Comparison of ENCODE assay signal across 8 mouse cellular contexts in the genomic region with DNA sequence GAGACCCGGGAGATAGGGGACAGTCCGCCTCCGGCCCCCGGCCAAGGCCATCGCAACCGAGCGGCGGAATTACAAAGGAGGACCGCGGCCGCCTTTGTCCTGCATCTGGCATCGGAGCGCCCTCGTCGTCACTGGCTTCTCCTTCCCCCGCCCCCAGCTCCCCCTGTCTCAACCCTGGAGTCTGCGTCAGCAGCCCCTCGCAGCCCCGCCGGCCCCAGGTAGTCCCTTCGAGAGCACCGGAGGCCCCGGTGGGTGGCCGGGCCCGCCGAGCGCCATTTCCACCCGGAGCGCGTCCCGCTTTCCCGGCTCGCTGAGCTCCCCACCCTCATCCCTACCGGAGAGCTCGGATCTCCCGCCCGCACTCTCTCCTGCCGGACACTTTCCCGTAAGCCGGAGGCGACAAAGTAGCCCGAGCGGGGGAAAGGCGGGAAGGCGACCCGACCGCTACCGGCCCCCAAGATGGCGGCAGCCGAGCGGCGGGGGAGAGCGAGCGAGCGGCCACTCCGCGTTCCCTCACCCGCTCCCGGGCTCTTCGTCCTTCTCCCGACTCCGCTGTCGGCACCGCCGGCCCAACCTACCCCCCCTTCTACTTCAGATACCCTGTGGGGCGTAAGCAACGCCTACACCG. TPM values are rescaled to one million over a fixed set of nuclear protein-coding genes. Genes with fewer than 3 reads are reported as not detected.
DNase-seq lines count a peak whose midpoint lies in the region; ATAC-seq and TF ChIP-seq lines count a peak whose summit lies in the region.

No protein-coding gene starts in this region.

- no peaks in the 10 kb centered on the region for H3K9me3 ChIP-seq in heart, embryonic 13.5 days
- no peaks in the 10 kb centered on the region for H3K9me3 ChIP-seq in kidney, postnatal 0 days (replicated peaks; ENCODE audit: low read length)
- no peaks in the 10 kb centered on the region for H3K9me3 ChIP-seq in liver, embryonic 16.5 days (replicated peaks; ENCODE audit: control insufficient read depth, low read length)
- H3K9me3 ChIP-seq in neural tube, embryonic 14.5 days (ENCODE audit: control insufficient read depth, low read length) = no peaks in the 10 kb centered on the region

- WGBS in heart, embryonic 13.5 days = under 1% methylated on average over 66 of the region's 68 CpGs
- WGBS in kidney, postnatal 0 days = under 1% methylated on average over 59 of the region's 68 CpGs
- WGBS in liver, embryonic 16.5 days (ENCODE audit: insufficient replicate concordance) = under 1% methylated on average over 67 of the region's 68 CpGs
- WGBS in neural tube, embryonic 14.5 days = under 1% methylated on average over 63 of the region's 68 CpGs

- peak; percentile 9 for ATAC-seq in erythroid progenitor cell, adult 5-6 weeks (replicated peaks; ENCODE audit: low FRiP score, poor library complexity, severe bottlenecking)
- peak; percentile 30; the same call in 1 of the 2 replicates for ATAC-seq in heart, embryonic 13.5 days (ENCODE audit: extremely low read depth, insufficient number of reproducible peaks, low FRiP score, low TSS enrichment)
- ATAC-seq in kidney, postnatal 0 days (replicated peaks; ENCODE audit: low FRiP score, low read depth) = peak; percentile 36
- ATAC-seq in liver, embryonic 16.5 days (ENCODE audit: low read depth) = peak; percentile 15; the same call in 1 of the 2 replicates
- ATAC-seq in neural tube, embryonic 14.5 days (ENCODE audit: low read depth) = peak; percentile 39

- peak overlapping the region; percentile 77 for H3K4me2 ChIP-seq in heart, embryonic 13.5 days
- H3K4me2 ChIP-seq in kidney, postnatal 0 days (ENCODE audit: low read length) = peak overlapping the region; percentile 67
- peak overlapping the region; percentile 95 for H3K4me2 ChIP-seq in liver, embryonic 16.5 days (ENCODE audit: low read depth, low read length)
- peak overlapping the region; percentile 74 for H3K4me2 ChIP-seq in neural tube, embryonic 14.5 days (ENCODE audit: low read depth, low read length)

- H3K9ac ChIP-seq in heart, embryonic 13.5 days = peak overlapping the region; percentile 98
- peak overlapping the region; percentile 99 for H3K9ac ChIP-seq in kidney, postnatal 0 days (ENCODE audit: low read depth, low read length)
- H3K9ac ChIP-seq in liver, embryonic 16.5 days (ENCODE audit: low read depth, low read length) = peak overlapping the region; percentile 82
- peak overlapping the region; percentile 100 for H3K9ac ChIP-seq in neural tube, embryonic 14.5 days (replicated peaks; ENCODE audit: low read depth, low read length)

- H3K27me3 ChIP-seq in heart, embryonic 13.5 days (replicated peaks) = no peaks in the 10 kb centered on the region
- H3K27me3 ChIP-seq in kidney, postnatal 0 days (ENCODE audit: insufficient read depth, low read length) = no peaks in the 10 kb centered on the region
- H3K27me3 ChIP-seq in liver, embryonic 16.5 days (ENCODE audit: control insufficient read depth, insufficient read depth, low read depth, low read length) = no peaks in the 10 kb centered on the region
- H3K27me3 ChIP-seq in neural tube, embryonic 14.5 days (ENCODE audit: control insufficient read depth, insufficient read depth, low read length) = no peaks in the 10 kb centered on the region

- peak overlapping the region; percentile 100 for H3K27ac ChIP-seq in heart, embryonic 13.5 days (replicated peaks)
- peak overlapping the region; percentile 100 for H3K27ac ChIP-seq in kidney, postnatal 0 days
- H3K27ac ChIP-seq in liver, embryonic 16.5 days (ENCODE audit: low read length) = peak overlapping the region; percentile 92
- peak overlapping the region; percentile 100 for H3K27ac ChIP-seq in neural tube, embryonic 14.5 days (ENCODE audit: low read depth, low read length)

- peak overlapping the region; percentile 86 for H3K4me3 ChIP-seq in heart, embryonic 13.5 days
- peak overlapping the region; percentile 89 for H3K4me3 ChIP-seq in kidney, postnatal 0 days (replicated peaks; ENCODE audit: low read depth, low read length)
- peak overlapping the region; percentile 95 for H3K4me3 ChIP-seq in liver, embryonic 16.5 days (ENCODE audit: low read depth, low read length)
- H3K4me3 ChIP-seq in neural tube, embryonic 14.5 days (ENCODE audit: low read depth, low read length) = peak overlapping the region; percentile 95

- H3K4me1 ChIP-seq in heart, embryonic 13.5 days = peaks cover 40% of the 10 kb centered on the region
- H3K4me1 ChIP-seq in kidney, postnatal 0 days (replicated peaks; ENCODE audit: insufficient read depth, low read length) = 0 out of 2 replicates have a peak, but pooled peaks cover 24% of the 10 kb centered on the region
- H3K4me1 ChIP-seq in liver, embryonic 16.5 days (ENCODE audit: control insufficient read depth, low read depth, low read length) = peaks cover 28% of the 10 kb centered on the region
- H3K4me1 ChIP-seq in neural tube, embryonic 14.5 days (ENCODE audit: control insufficient read depth, insufficient read depth, low read length) = peaks cover 46% of the 10 kb centered on the region

- peak; percentile 71 for DNase-seq in CD4-positive helper T cell, adult 2 months (ENCODE audit: low read depth, low spot score)
- DNase-seq in adrenal gland, postnatal 4 days (ENCODE audit: low spot score in 2 of 2) = peak; percentile 44 to 62
- DNase-seq in kidney, postnatal 0 days (ENCODE audit: low spot score) = peak; percentile 63
- DNase-seq in thymus, adult 18-20 months = peak; percentile 63 to 68

- H3K36me3 ChIP-seq in heart, embryonic 13.5 days = peaks cover 2% of the 10 kb centered on the region; the same call in 1 of the 2 replicates
- H3K36me3 ChIP-seq in kidney, postnatal 0 days (ENCODE audit: insufficient read depth, low read length) = no peaks in the 10 kb centered on the region
- H3K36me3 ChIP-seq in liver, embryonic 16.5 days (ENCODE audit: control insufficient read depth, insufficient read depth) = no peaks in the 10 kb centered on the region
- no peaks in the 10 kb centered on the region for H3K36me3 ChIP-seq in neural tube, embryonic 14.5 days (ENCODE audit: control insufficient read depth, insufficient read depth, low read length)

- TF ChIP-seq CTCF in kidney, postnatal 0 days (IDR thresholded peaks at IDR 0.05; ENCODE audit: low read depth) = no peak

RNA-seq across cellular contexts. Expression of a gene that starts 0.8 kb away (rescaled TPM):
- 10 to 100 TPM; 64.9 to 75.4 TPM for total RNA-seq in adrenal gland, postnatal 4 days (2021)
- total RNA-seq in erythroid progenitor cell, adult 5-6 weeks (2015; ENCODE audit: low replicate concordance) = 28.9 and 56.2 TPM in 2 replicates
- total RNA-seq in erythroid progenitor cell, adult 5-6 weeks (2017; ENCODE audit: low replicate concordance) = 37.2 and 46.0 TPM in 2 replicates
- 60.1 and 69.6 TPM in 2 replicates for polyA plus RNA-seq in heart, embryonic 13.5 days (2015; fragmentation: Nextera tagmentation; extraction: Ambion mirVana)
- 56.7 and 57.8 TPM in 2 replicates for polyA plus RNA-seq in kidney, postnatal 0 days (2015; fragmentation: Nextera tagmentation; extraction: Ambion mirVana)
- polyA plus RNA-seq in liver, embryonic 16.5 days (2015; fragmentation: Nextera tagmentation; extraction: Ambion mirVana) = 22.2 and 24.3 TPM in 2 replicates
- 95.6 and 112 TPM in 2 replicates for polyA plus RNA-seq in neural tube, embryonic 14.5 days (2014; fragmentation: Nextera tagmentation; extraction: Ambion mirVana)

RNA-seq across cellular contexts. Expression of a gene that starts 0.9 kb away (rescaled TPM):
- total RNA-seq in adrenal gland, postnatal 4 days (2021) = 1 to 10 TPM; 4.9 to 8.0 TPM
- total RNA-seq in erythroid progenitor cell, adult 5-6 weeks (2015; ENCODE audit: low replicate concordance) = not detected in 2 replicates
- not detected in 2 replicates for total RNA-seq in erythroid progenitor cell, adult 5-6 weeks (2017; ENCODE audit: low replicate concordance)
- polyA plus RNA-seq in heart, embryonic 13.5 days (2015; fragmentation: Nextera tagmentation; extraction: Ambion mirVana) = 0.55 and 0.60 TPM in 2 replicates
- 11.6 and 12.6 TPM in 2 replicates for polyA plus RNA-seq in kidney, postnatal 0 days (2015; fragmentation: Nextera tagmentation; extraction: Ambion mirVana)
- 5.3 and 6.4 TPM in 2 replicates for polyA plus RNA-seq in liver, embryonic 16.5 days (2015; fragmentation: Nextera tagmentation; extraction: Ambion mirVana)
- polyA plus RNA-seq in neural tube, embryonic 14.5 days (2014; fragmentation: Nextera tagmentation; extraction: Ambion mirVana) = 0.70 and 0.73 TPM in 2 replicates

RNA-seq across cellular contexts. Expression of a gene that starts 36.7 kb away (rescaled TPM):
- 1 to 10 TPM; 5.7 to 7.1 TPM for total RNA-seq in adrenal gland, postnatal 4 days (2021)
- total RNA-seq in erythroid progenitor cell, adult 5-6 weeks (2015; ENCODE audit: low replicate concordance) = not detected in 2 replicates
- 0.13 TPM in 1 of 2 replicates, not detected in the other for total RNA-seq in erythroid progenitor cell, adult 5-6 weeks (2017; ENCODE audit: low replicate concordance)
- 0.33 and 0.61 TPM in 2 replicates for polyA plus RNA-seq in heart, embryonic 13.5 days (2015; fragmentation: Nextera tagmentation; extraction: Ambion mirVana)
- 13.7 and 16.0 TPM in 2 replicates for polyA plus RNA-seq in kidney, postnatal 0 days (2015; fragmentation: Nextera tagmentation; extraction: Ambion mirVana)
- 36.6 and 48.3 TPM in 2 replicates for polyA plus RNA-seq in liver, embryonic 16.5 days (2015; fragmentation: Nextera tagmentation; extraction: Ambion mirVana)
- polyA plus RNA-seq in neural tube, embryonic 14.5 days (2014; fragmentation: Nextera tagmentation; extraction: Ambion mirVana) = 0.46 and 0.83 TPM in 2 replicates

RNA-seq across cellular contexts. Expression of a gene that starts 43.2 kb away (rescaled TPM):
- 10 to 100 TPM; 26.0 to 32.5 TPM for total RNA-seq in adrenal gland, postnatal 4 days (2021)
- 1.4 and 3.8 TPM in 2 replicates for total RNA-seq in erythroid progenitor cell, adult 5-6 weeks (2015; ENCODE audit: low replicate concordance)
- 1.7 and 2.2 TPM in 2 replicates for total RNA-seq in erythroid progenitor cell, adult 5-6 weeks (2017; ENCODE audit: low replicate concordance)
- polyA plus RNA-seq in heart, embryonic 13.5 days (2015; fragmentation: Nextera tagmentation; extraction: Ambion mirVana) = 11.1 and 14.5 TPM in 2 replicates
- 20.8 and 21.5 TPM in 2 replicates for polyA plus RNA-seq in kidney, postnatal 0 days (2015; fragmentation: Nextera tagmentation; extraction: Ambion mirVana)
- 2.0 and 2.6 TPM in 2 replicates for polyA plus RNA-seq in liver, embryonic 16.5 days (2015; fragmentation: Nextera tagmentation; extraction: Ambion mirVana)
- 63.2 and 73.0 TPM in 2 replicates for polyA plus RNA-seq in neural tube, embryonic 14.5 days (2014; fragmentation: Nextera tagmentation; extraction: Ambion mirVana)

Comparison
In these comparisons a context has a peak if more than half of its experiments do, and no peak if none do; other contexts are left out.
1. Peak in every context shown above with its lines: DNase-seq, ATAC-seq, H3K4me3 ChIP-seq and H3K27ac ChIP-seq.